Mouse (Mus musculus): ENCODE data around the gene Mrpl45.

Gene Mrpl45

DNA sequence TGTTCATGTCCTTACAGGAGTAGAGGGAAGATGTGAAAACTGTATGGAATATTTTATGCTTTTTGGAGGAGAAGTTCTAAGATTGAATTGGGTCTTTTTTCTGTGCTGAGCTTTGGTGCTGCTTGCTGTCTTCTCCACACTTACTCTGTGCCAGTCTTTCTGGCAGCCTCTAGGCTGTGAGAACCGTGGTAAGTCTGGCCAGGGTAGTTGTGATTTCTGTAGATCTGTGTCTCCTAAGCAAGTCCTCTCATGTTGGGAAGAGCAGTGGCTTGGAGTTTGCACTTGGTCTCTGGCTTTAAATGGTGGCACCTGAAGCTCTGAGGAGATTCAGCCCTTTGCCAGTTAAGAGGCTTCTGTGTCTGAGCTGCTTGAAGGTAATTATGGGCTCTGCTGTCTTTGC is 50.0 kb downstream of the Mrpl45 start:
- DNase-seq: no peak

DNA sequence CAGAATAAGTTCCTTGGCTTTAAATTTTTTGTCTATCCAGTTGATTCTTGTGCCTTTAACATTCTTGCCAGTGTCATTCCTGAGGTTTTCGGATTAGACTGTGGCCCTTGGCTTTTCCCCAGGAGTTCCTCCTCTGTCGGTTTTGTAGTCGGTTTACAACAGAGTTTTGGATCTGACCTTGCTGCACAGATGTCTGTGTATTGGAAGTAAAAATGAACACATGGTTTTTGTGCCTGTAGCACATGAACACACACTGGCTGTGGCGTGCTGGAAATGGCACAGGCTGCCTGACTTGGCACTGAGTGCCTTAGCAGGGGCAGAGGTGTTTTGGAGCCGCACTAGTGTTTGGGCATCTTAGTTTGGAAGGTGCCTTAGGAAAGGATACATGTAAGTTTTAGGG is 53.0 kb downstream of the Mrpl45 start:
- DNase-seq: no peak

DNA sequence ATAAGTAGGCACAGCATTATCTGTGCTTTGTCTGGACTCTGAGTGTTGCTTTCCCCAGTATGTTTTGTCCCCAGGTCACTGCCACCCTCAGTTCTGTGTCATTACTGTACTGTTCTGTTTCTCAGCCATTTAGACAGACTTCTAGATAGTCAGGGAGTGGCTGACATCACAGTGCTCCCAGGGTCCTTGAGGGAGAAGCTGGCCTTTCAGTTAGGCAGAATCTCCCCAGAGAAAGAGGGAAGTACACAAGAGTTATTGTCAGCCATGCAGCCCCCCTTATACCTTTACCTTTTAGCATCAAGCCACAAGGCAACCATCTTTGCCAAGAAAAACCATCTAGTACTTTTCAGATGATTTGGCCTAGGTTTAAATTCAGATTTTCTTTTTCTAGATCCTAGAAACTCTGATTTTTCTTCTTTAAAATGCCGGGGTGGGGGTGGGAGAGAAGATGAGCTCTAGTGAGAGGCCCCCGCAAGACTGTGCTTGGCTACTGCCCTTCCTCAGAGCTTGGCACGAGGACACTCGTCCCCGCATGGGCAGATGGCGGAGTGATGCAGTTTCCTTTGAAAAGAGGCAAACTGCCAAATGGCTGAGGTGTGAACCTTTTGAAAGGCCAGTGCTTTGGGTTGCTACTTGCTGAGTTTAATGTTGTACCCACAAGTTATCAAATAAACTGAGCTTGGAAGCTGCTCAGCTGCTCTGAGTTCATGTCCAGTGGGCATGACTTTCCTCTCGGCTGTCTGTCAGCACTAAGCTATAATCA is 55.0 kb downstream of the Mrpl45 start:
- no peak for DNase-seq

DNA sequence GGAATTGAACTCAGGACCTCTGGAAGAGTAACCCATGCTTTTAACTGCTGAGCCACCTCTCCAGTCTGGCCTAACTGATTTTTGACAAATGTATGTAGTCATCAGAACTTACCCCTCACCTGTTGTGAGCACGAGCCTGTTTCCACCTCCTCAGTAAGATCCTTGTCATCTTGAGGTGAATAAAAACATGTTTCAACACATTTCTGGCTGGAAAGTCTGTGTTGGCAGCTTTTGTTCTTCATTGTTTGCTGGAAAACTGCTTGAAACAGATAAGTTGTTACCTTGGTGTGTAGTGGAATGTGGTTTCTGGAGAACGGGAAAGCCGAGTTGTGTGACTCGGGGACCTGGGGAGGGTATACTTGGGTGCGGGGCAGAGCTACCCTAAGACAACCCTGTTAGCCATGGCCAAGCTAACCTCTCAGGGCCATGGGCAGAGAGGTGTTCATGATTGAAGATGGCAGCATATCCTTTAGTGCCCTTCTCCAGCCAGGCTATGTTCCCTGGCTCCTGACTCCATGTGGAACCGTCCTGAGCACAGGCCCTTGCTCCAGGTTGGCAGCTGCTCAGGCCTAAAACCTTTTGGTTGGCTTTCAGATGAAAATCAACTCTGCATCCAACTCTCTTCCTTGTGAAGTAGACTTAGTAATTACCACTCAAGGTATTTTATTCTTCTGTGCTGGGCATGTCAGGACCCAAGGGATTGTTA is 56.8 kb downstream of the Mrpl45 start:
- DNase-seq: no peak

DNA sequence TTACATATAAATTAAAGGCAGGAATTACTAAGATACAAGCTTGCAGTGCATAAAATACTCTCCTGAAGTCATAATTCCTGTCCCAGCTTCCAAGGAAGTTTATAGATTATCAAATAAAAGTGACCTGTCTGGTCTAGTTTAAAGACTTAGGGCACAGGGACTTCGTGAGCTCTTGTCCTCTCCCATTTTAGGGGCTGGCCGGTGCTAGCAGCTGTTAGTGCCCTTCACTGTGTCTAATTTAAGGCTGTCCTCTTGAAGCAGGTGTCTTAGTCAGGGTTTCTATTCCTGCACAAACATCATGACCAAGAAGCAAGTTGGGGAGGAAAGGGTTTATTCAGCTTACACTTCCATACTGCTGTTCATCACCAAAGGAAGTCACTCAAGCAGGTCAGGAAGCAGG is 57.9 kb downstream of the Mrpl45 start:
- no peak for DNase-seq

All from thymus, postnatal 36 days (tissue).